Mouse (Mus musculus) bone marrow macrophage, adult 2 months (primary cell): ENCODE data around the gene Xkr8. TPM values are rescaled to one million over a fixed set of nuclear protein-coding genes. Genes with fewer than 3 reads are reported as not detected.

ENCODE experiments used
- H3K27ac ChIP-seq: 2 replicates; pipeline ENCODE4 v1.5.1; 2012; ENCODE audit warnings: low read depth, low read length; ENCODE audit not compliant: insufficient read depth
- H3K4me1 ChIP-seq: 2 replicates; pipeline ENCODE4 v1.6.1; 2012; ENCODE audit warnings: low read length; ENCODE audit not compliant: control insufficient read depth, insufficient read depth
- H3K4me3 ChIP-seq: 2 replicates; pipeline ENCODE4 v1.5.1; 2012; ENCODE audit warnings: mild to moderate bottlenecking, low read length, moderate library complexity; ENCODE audit not compliant: insufficient read depth
- CTCF ChIP-seq: IDR thresholded peaks from 2 replicates; pipeline ENCODE4 v1.5.1; 2012; ENCODE audit warnings: low read depth, mild to moderate bottlenecking, low read length, moderate library complexity
- POLR2A ChIP-seq: IDR thresholded peaks from 2 replicates; pipeline ENCODE4 v1.6.1; 2012; ENCODE audit warnings: mild to moderate bottlenecking, low read depth, low read length, borderline replicate concordance
- polyA plus RNA-seq: library from polyadenylated mRNA; stranded (reverse); fragments of >200 nt; gene quantifications from 2 replicates; pipeline ENCODE4 v1.2.4, GENCODE M21; 2012; ENCODE audit not compliant: missing spikeins, insufficient read depth, insufficient read length

Xkr8 gene
- polyA plus RNA-seq, 1 experiment = 2.7 TPM

DNA sequence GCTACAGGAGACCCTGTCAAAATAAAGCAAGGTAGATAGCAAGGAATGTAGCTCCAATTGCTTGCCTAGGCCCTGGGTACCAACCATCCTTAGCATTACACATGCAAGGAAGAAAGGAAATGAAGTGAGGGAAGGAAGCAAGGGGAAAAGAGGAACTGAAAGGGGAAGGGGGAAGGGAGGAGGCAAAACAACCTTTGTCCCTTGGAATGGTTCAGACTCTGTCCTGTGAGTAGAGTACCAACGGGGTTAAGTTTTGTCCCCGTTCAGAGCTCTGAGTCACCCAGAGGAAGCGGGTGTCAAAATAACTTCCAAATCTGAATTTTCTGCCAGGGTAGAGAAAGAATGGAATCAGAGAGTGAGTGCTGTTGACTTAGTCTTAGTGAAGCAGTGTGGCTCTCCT is 27.9 kb upstream of the Xkr8 start:
- H3K27ac ChIP-seq = peak overlapping the region; percentile 95
- peak overlapping the region; percentile 9; the same call in 1 of the 2 replicates for H3K4me3 ChIP-seq
- peaks cover 31% of the 10 kb centered on the region for H3K4me1 ChIP-seq
- no peak for TF ChIP-seq CTCF
- no peak for TF ChIP-seq POLR2A

GRCm38 (mm10) chr4:132757633-132758351 is 25.4 kb upstream of the Xkr8 start:
- H3K27ac ChIP-seq = no peak overlapping the region
- no peak for TF ChIP-seq CTCF
- TF ChIP-seq POLR2A = no peak
- H3K4me3 ChIP-seq = no peak overlapping the region
- peaks cover 43% of the 10 kb centered on the region for H3K4me1 ChIP-seq

DNA sequence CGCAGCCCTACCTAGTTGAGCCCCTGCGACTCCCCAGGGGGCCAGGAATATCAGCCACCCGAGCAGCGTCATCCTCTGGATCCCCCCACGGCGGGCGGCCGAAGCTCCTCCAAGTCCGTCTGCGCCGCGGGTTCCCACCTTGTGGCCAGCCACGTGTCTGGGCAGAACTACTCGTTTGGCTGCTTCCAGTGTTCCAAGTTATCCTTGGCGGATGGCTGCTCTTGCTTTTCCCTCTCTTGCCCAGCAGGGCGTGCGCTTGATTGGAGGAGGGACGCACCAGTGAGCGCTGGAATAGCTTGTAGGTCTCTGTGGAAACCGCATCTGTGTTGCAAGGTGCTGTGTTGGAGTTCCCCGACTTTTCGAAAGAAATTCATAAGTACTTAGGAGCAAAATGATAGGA is 24.6 kb upstream of the Xkr8 start, which contains the start of gene Smpdl3b:
Gene Smpdl3b, minus strand, starts transcription at position 279 of the 400 bp plus-strand sequence.
- H3K4me3 ChIP-seq = peak within 1 kb of the TSS; percentile 83
- TF ChIP-seq CTCF = no peak
- TF ChIP-seq POLR2A = no peak
- peak within 1 kb of the TSS; percentile 50 for H3K27ac ChIP-seq
- peaks cover 48% of the 10 kb centered on the region for H3K4me1 ChIP-seq

DNA sequence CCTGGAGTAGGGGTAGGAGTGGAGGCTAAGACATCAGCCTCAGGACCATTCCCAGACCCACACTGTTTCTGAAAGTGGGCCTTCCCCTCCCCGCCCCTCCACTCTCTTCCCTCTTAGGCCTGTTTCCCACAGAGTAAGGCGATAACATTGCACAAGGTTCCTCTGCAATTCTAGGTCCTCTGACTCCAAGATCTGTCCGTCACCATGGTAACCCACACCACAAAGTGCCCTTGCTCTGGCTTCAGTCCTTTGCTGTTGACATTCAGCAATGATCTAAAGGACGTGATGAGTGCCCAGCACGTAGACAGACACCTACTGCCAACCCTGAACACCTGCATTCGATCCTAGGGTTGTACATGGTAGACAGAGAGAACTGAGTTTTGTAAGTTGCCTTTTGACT is 20.6 kb upstream of the Xkr8 start:
- Histone ChIP-seq H3K4me1 (peaks cover 35% of the 10 kb centered on the region), H3K27ac (no peak overlapping the region), H3K4me3 (no peak overlapping the region)
- TF ChIP-seq POLR2A = no peak
- TF ChIP-seq CTCF = no peak

- no peak overlapping the region for H3K4me3 ChIP-seq
- H3K27ac ChIP-seq = peak overlapping the region; percentile 62
- TF ChIP-seq POLR2A (no peak), CTCF (no peak)
- H3K4me1 ChIP-seq = peaks cover 34% of the 10 kb centered on the region
Observed at GRCm38 (mm10) chr4:132749258-132749982, 17.1 kb upstream of the Xkr8 start.

DNA sequence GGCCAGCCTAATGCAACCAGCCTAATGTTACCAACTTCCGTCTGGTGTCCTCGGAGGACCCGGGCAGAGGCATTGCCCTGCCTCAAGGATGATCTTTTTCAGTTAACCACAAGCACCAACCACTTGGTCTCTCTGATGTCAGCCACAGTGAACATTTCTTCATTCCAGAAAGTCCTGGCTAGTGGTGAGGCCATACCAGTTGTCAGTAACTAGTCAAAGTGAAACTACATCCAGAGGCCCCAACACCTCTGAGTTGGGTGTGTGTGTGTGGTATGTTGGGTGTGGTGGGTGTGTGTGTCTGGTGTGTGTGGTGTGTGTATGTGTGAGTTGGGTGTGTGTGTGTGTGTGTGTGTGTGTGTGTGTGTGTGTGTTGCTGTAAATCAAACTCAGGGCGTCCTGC is 16.4 kb upstream of the Xkr8 start:
- H3K4me1 ChIP-seq = peaks cover 33% of the 10 kb centered on the region
- peak overlapping the region; percentile 62 for H3K27ac ChIP-seq
- TF ChIP-seq CTCF (no peak), POLR2A (no peak)
- peak overlapping the region; percentile 16 for H3K4me3 ChIP-seq

GRCm38 (mm10) chr4:132747664-132748259 is 15.4 kb upstream of the Xkr8 start:
- peaks cover 23% of the 10 kb centered on the region for H3K4me1 ChIP-seq
- peak overlapping the region; percentile 86 for H3K27ac ChIP-seq
- peak overlapping the region; percentile 57 for H3K4me3 ChIP-seq
- TF ChIP-seq CTCF (no peak), POLR2A (no peak)

GRCm38 (mm10) chr4:132746911-132747517 is 14.7 kb upstream of the Xkr8 start:
- Histone ChIP-seq H3K27ac (peak overlapping the region; percentile 74), H3K4me1 (peaks cover 19% of the 10 kb centered on the region), H3K4me3 (peak overlapping the region; percentile 57)
- no peak for TF ChIP-seq CTCF
- TF ChIP-seq POLR2A = no peak

DNA sequence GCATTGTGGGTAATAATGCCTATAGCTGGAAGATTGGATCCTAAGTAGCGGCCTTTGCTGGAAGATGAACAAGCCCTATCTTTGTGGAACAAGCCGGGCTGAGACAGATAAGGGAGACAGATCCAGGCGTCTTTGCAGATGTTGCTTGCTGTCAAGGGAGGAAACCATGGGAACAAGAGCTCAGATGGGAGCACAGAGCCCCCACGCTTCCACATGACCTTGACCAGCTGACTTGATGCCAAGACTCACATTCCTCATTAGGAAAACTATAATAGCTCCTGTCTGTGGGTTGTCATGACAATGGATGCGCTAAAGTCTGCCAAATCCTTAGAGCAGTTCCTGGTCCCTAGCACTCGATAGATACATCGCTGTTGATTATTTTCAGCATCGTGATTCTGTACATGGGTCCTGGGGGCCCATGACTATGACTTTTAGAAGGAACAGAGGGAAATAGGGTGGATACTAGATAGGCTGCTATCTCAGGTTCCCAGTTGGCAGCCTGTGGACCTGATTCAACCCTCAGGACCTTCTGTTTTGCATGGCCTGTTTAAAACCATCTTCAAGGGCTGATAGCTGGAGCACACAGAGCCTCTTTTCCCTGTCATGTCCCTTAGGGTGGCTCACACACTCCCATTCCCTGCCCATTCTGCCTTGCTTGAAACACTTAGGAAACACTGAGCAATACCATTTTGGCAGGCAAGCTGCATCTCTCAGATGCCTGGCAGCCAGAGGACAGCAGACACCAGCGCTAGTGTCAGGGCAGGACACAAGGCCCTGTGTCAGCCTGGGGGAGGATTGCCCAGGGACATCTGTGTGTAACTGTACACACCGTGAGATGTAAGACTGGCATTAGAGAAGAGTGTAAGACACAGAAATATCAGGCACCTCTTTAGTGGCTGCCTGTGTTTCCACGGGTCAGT is 11.9 kb upstream of the Xkr8 start:
- H3K4me1 ChIP-seq = peaks cover 14% of the 10 kb centered on the region
- no peak overlapping the region for H3K4me3 ChIP-seq
- TF ChIP-seq CTCF (no peak), POLR2A (no peak)
- H3K27ac ChIP-seq = no peak overlapping the region
